Mouse (Mus musculus) liver, embryonic 14.5 days (tissue): ENCODE data around the gene A930002H24Rik.

Source experiments
- CTCF ChIP-seq: IDR thresholded peaks from 2 replicates; pipeline ENCODE4 v1.5.1; 2016; ENCODE audit warnings: antibody characterized with exemption, low read depth, control low read depth
- EP300 ChIP-seq: IDR thresholded peaks from 2 replicates; pipeline ENCODE4 v1.6.1; 2016; ENCODE audit warnings: antibody characterized with exemption, low read depth

- TF ChIP-seq CTCF (no peak), EP300 (no peak)
These were observed 21.4 kb downstream of the A930002H24Rik start for GRCm38 (mm10) chr17:63842226-63842625.
